ENCODE assay signal across 14 mouse cellular contexts in the genomic region with DNA sequence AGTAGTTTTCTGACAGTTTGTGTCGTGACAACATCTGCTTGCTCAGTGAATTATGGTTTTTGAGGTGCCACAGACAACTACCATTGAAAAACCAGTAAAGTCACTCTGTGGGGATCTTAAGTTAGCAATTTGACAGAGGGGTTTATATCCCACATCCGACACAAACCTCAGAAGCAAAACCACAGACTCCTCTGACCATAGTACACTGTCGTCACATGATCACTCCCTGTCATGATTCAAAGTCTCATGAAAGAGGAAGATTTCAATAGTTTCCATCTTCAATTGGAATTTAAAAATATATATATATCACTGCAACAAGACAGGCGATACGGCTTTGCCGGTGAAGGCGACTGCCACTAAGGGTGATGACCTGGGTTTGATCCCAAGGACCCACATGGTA.
DNase-seq lines count a peak whose midpoint lies in the region; ATAC-seq and TF ChIP-seq lines count a peak whose summit lies in the region.
"Had no signal": no experiment of that assay in that cellular context is flagged by ENCODE, and none has a peak within 500 bp of the region (broad histone marks: within the 10 kb centered on the region; RNA-seq: fewer than 3 reads in every experiment).

No protein-coding gene starts in this region.

- H3K4me2 ChIP-seq in lung, embryonic 16.5 days (ENCODE audit: low read depth, low read length): no peak overlapping the region
- H3K4me2 ChIP-seq in forebrain, postnatal 0 days (ENCODE audit: low read depth): no peak overlapping the region
- no peak overlapping the region for H3K4me2 ChIP-seq in liver, embryonic 11.5 days

- no peak for TF ChIP-seq CTCF in forebrain, postnatal 0 days (IDR thresholded peaks at IDR 0.05; ENCODE audit: low read depth)
- no peak for TF ChIP-seq CTCF in lung, adult 2 months (IDR thresholded peaks at IDR 0.05; ENCODE audit: insufficient read depth, low read length)

- TF ChIP-seq POLR2A in lung, adult 2 months (IDR thresholded peaks at IDR 0.05; ENCODE audit: borderline replicate concordance, extremely low read depth, low read depth, low read length): no peak

- H3K4me3 ChIP-seq in lung, embryonic 16.5 days (ENCODE audit: low read length): no peak overlapping the region
- H3K4me3 ChIP-seq in forebrain, postnatal 0 days (ENCODE audit: low read depth, low read length): no peak overlapping the region
- no peak overlapping the region for H3K4me3 ChIP-seq in lung, adult 2 months (replicated peaks; ENCODE audit: extremely low read depth, low read depth, low read length)
- H3K4me3 ChIP-seq in liver, embryonic 11.5 days (ENCODE audit: low read depth, low read length): no peak overlapping the region
- H3K4me3 ChIP-seq: hindbrain, embryonic 10.5 days had no signal

- ATAC-seq in lung, embryonic 16.5 days (ENCODE audit: low read depth): no peak
- ATAC-seq in forebrain, postnatal 0 days: no peak
- no peak for ATAC-seq in liver, embryonic 11.5 days (replicated peaks; ENCODE audit: low FRiP score)
- ATAC-seq: inflammation-experienced regulatory T-cells, adult 6 months had no signal

- no peak for DNase-seq in lung, adult 18-20 months
- peak; percentile 26 for DNase-seq in c-Kit-positive CD71-negative TER-119-negative erythroid progenitor cells, embryonic 14.5 days (ENCODE audit: low read depth)
- DNase-seq in forebrain, postnatal 0 days: no peak
- DNase-seq in kidney, postnatal 25 days: no peak
- no peak for DNase-seq in lung, adult 2 months
- no peak for DNase-seq in liver, embryonic 11.5 days (ENCODE audit: low spot score)
- DNase-seq: adrenal gland, postnatal 14 days; heart, adult 18-20 months; right cerebral cortex, adult 18-20 months; thymus, postnatal 14 days had no signal

- peaks cover 25% of the 10 kb centered on the region for H3K4me1 ChIP-seq in lung, embryonic 16.5 days (replicated peaks; ENCODE audit: control insufficient read depth, insufficient read depth, low read length)
- H3K4me1 ChIP-seq in forebrain, postnatal 0 days (ENCODE audit: insufficient read depth): 0 out of 2 replicates have a peak, but pooled peaks cover 3% of the 10 kb centered on the region
- peaks cover 3% of the 10 kb centered on the region; the same call in 1 of the 2 replicates for H3K4me1 ChIP-seq in lung, adult 2 months (ENCODE audit: control insufficient read depth, insufficient read depth, low read length)
- H3K4me1 ChIP-seq in liver, embryonic 11.5 days (replicated peaks; ENCODE audit: control insufficient read depth, insufficient read depth, low read length): no peaks in the 10 kb centered on the region

- WGBS in lung, embryonic 16.5 days: 80% methylated on average over 7 of the region's 7 CpGs
- WGBS in forebrain, postnatal 0 days: 86% methylated on average over 7 of the region's 7 CpGs
- WGBS in lung, adult 2 months: 82% methylated on average over 7 of the region's 7 CpGs
- WGBS in liver, embryonic 11.5 days: 76% methylated on average over 7 of the region's 7 CpGs

- no peaks in the 10 kb centered on the region for H3K9me3 ChIP-seq in lung, embryonic 16.5 days (ENCODE audit: control insufficient read depth, low read length)
- H3K9me3 ChIP-seq in forebrain, postnatal 0 days (ENCODE audit: low read length): no peaks in the 10 kb centered on the region
- H3K9me3 ChIP-seq in liver, embryonic 11.5 days (ENCODE audit: control insufficient read depth, low read length): no peaks in the 10 kb centered on the region
- H3K9me3 ChIP-seq: hindbrain, embryonic 10.5 days had no signal

- H3K27ac ChIP-seq in lung, embryonic 16.5 days (ENCODE audit: low read length): peak overlapping the region; percentile 40; the same call in 1 of the 2 replicates
- 0 out of 2 replicates have a peak overlapping the region, but pooled peaks have one; percentile 83 for H3K27ac ChIP-seq in forebrain, postnatal 0 days (ENCODE audit: low read depth, low read length)
- H3K27ac ChIP-seq in liver, embryonic 11.5 days (ENCODE audit: low read depth, low read length): no peak overlapping the region

- H3K27me3 ChIP-seq in lung, embryonic 16.5 days (ENCODE audit: control insufficient read depth, insufficient read depth, low read depth, low read length): no peaks in the 10 kb centered on the region
- no peaks in the 10 kb centered on the region for H3K27me3 ChIP-seq in forebrain, postnatal 0 days (ENCODE audit: insufficient read depth, low read length)
- H3K27me3 ChIP-seq in liver, embryonic 11.5 days (replicated peaks; ENCODE audit: control insufficient read depth, insufficient read depth, low read length): no peaks in the 10 kb centered on the region
- H3K27me3 ChIP-seq: CH12.LX had no signal

- H3K9ac ChIP-seq in lung, embryonic 16.5 days (ENCODE audit: low read length): no peak overlapping the region
- H3K9ac ChIP-seq in forebrain, postnatal 0 days: no peak overlapping the region
- H3K9ac ChIP-seq in liver, embryonic 11.5 days (ENCODE audit: low read depth, low read length): no peak overlapping the region

- H3K36me3 ChIP-seq in lung, embryonic 16.5 days (ENCODE audit: control insufficient read depth, insufficient read depth, low read length): no peaks in the 10 kb centered on the region
- H3K36me3 ChIP-seq in forebrain, postnatal 0 days (ENCODE audit: insufficient read depth): peaks cover 8% of the 10 kb centered on the region; the same call in 1 of the 2 replicates
- no peaks in the 10 kb centered on the region for H3K36me3 ChIP-seq in liver, embryonic 11.5 days (ENCODE audit: control insufficient read depth, insufficient read depth, low read length)
